Mouse (Mus musculus): Measurements from ENCODE around the gene Scin. TPM values are rescaled to one million over a fixed set of nuclear protein-coding genes. Genes with fewer than 3 reads are reported as not detected.
A peak's percentile ranks its signal among the peaks of the same experiment; 100 is the strongest.
"Not testable (repeated sequence)": the region's sequence is repeated elsewhere in the genome, so short reads cannot be mapped to it uniquely, and the experiment has no call there.

The Scin gene
- polyA plus RNA-seq (2014; fragmentation: Nextera tagmentation; extraction: Ambion mirVana): not detected in 2 replicates

GRCm38 (mm10) chr12:40133573-40134271 lies at the start of gene Scin:
Gene Scin, minus strand, starts transcription at chr12:40134228.
- 1% methylated on average over 39 of the region's 39 CpGs for WGBS
- Histone ChIP-seq H3K4me3 (ENCODE audit: low read depth, low read length) (peak within 1 kb of the TSS; percentile 33), H3K27me3 (ENCODE audit: control insufficient read depth, insufficient read depth, low read length) (peaks cover 20% of the 10 kb centered on the region), H3K9ac (replicated peaks; ENCODE audit: low read depth, low read length) (peak within 1 kb of the TSS; percentile 37; the same call in 1 of the 2 replicates), H3K9me3 (ENCODE audit: control insufficient read depth, low read length) (no peaks in the 10 kb centered on the region), H3K36me3 (ENCODE audit: control insufficient read depth, insufficient read depth, low read length) (no peaks in the 10 kb centered on the region), H3K4me2 (ENCODE audit: low read depth, low read length) (peak within 1 kb of the TSS; percentile 83), H3K27ac (ENCODE audit: low read depth, low read length) (no peak within 1 kb of the TSS), H3K4me1 (ENCODE audit: control insufficient read depth, insufficient read depth, low read length) (peaks cover 10% of the 10 kb centered on the region)
- peak; percentile 73 for ATAC-seq (ENCODE audit: low read depth)

- Histone ChIP-seq H3K27ac (ENCODE audit: low read depth, low read length) (no peak overlapping the region), H3K9ac (replicated peaks; ENCODE audit: low read depth, low read length) (no peak overlapping the region), H3K9me3 (ENCODE audit: control insufficient read depth, low read length) (no peaks in the 10 kb centered on the region; the same call in 1 of the 2 replicates), H3K36me3 (ENCODE audit: control insufficient read depth, insufficient read depth, low read length) (no peaks in the 10 kb centered on the region), H3K4me2 (ENCODE audit: low read depth, low read length) (no peak overlapping the region), H3K4me1 (ENCODE audit: control insufficient read depth, insufficient read depth, low read length) (no peaks in the 10 kb centered on the region), H3K4me3 (ENCODE audit: low read depth, low read length) (no peak overlapping the region), H3K27me3 (ENCODE audit: control insufficient read depth, insufficient read depth, low read length) (no peaks in the 10 kb centered on the region)
- 68% methylated on average over 6 of the region's 6 CpGs for WGBS
- no peak for ATAC-seq (ENCODE audit: low read depth)
Observed at GRCm38 (mm10) chr12:40177089-40177488, 43.1 kb upstream of the Scin start.

- no peak for ATAC-seq (ENCODE audit: low read depth)
- Histone ChIP-seq H3K36me3 (ENCODE audit: control insufficient read depth, insufficient read depth, low read length) (no peaks in the 10 kb centered on the region), H3K9ac (replicated peaks; ENCODE audit: low read depth, low read length) (no peak overlapping the region), H3K4me2 (ENCODE audit: low read depth, low read length) (no peak overlapping the region), H3K4me1 (ENCODE audit: control insufficient read depth, insufficient read depth, low read length) (no peaks in the 10 kb centered on the region), H3K9me3 (ENCODE audit: control insufficient read depth, low read length) (no peaks in the 10 kb centered on the region; the same call in 1 of the 2 replicates), H3K27ac (ENCODE audit: low read depth, low read length) (no peak overlapping the region), H3K27me3 (ENCODE audit: control insufficient read depth, insufficient read depth, low read length) (no peaks in the 10 kb centered on the region), H3K4me3 (ENCODE audit: low read depth, low read length) (no peak overlapping the region)
- 75% methylated on average over 2 of the region's 2 CpGs for WGBS
Observed at GRCm38 (mm10) chr12:40176158-40176557, 42.1 kb upstream of the Scin start.

GRCm38 (mm10) chr12:40175171-40175570 lies 41.1 kb upstream of the Scin start:
- H3K27ac ChIP-seq (ENCODE audit: low read depth, low read length); H3K4me1 ChIP-seq (ENCODE audit: control insufficient read depth, insufficient read depth, low read length); H3K4me3 ChIP-seq (ENCODE audit: low read depth, low read length); ATAC-seq (ENCODE audit: low read depth); H3K27me3 ChIP-seq (ENCODE audit: control insufficient read depth, insufficient read depth, low read length); H3K4me2 ChIP-seq (ENCODE audit: low read depth, low read length); H3K9ac ChIP-seq (replicated peaks; ENCODE audit: low read depth, low read length); H3K9me3 ChIP-seq (ENCODE audit: control insufficient read depth, low read length); H3K36me3 ChIP-seq (ENCODE audit: control insufficient read depth, insufficient read depth, low read length): not testable (repeated sequence)
- WGBS: 51% methylated on average over 1 of the region's 1 CpGs

- Histone ChIP-seq H3K9ac (replicated peaks; ENCODE audit: low read depth, low read length) (no peak overlapping the region), H3K4me2 (ENCODE audit: low read depth, low read length) (no peak overlapping the region), H3K27ac (ENCODE audit: low read depth, low read length) (no peak overlapping the region), H3K9me3 (ENCODE audit: control insufficient read depth, low read length) (no peaks in the 10 kb centered on the region), H3K36me3 (ENCODE audit: control insufficient read depth, insufficient read depth, low read length) (no peaks in the 10 kb centered on the region), H3K4me1 (ENCODE audit: control insufficient read depth, insufficient read depth, low read length) (no peaks in the 10 kb centered on the region), H3K27me3 (ENCODE audit: control insufficient read depth, insufficient read depth, low read length) (no peaks in the 10 kb centered on the region), H3K4me3 (ENCODE audit: low read depth, low read length) (no peak overlapping the region)
- 86% methylated on average over 2 of the region's 2 CpGs for WGBS
- no peak for ATAC-seq (ENCODE audit: low read depth)
Observed at GRCm38 (mm10) chr12:40171637-40172036, 37.6 kb upstream of the Scin start.

- Histone ChIP-seq H3K4me2 (ENCODE audit: low read depth, low read length) (no peak overlapping the region), H3K9me3 (ENCODE audit: control insufficient read depth, low read length) (no peaks in the 10 kb centered on the region), H3K9ac (replicated peaks; ENCODE audit: low read depth, low read length) (no peak overlapping the region), H3K4me3 (ENCODE audit: low read depth, low read length) (no peak overlapping the region), H3K27me3 (ENCODE audit: control insufficient read depth, insufficient read depth, low read length) (no peaks in the 10 kb centered on the region), H3K27ac (ENCODE audit: low read depth, low read length) (no peak overlapping the region), H3K36me3 (ENCODE audit: control insufficient read depth, insufficient read depth, low read length) (no peaks in the 10 kb centered on the region), H3K4me1 (ENCODE audit: control insufficient read depth, insufficient read depth, low read length) (no peaks in the 10 kb centered on the region)
- 92% methylated on average over 1 of the region's 1 CpGs for WGBS
- no peak for ATAC-seq (ENCODE audit: low read depth)
Observed at GRCm38 (mm10) chr12:40169675-40170074, 35.6 kb upstream of the Scin start.

- Histone ChIP-seq H3K27me3 (ENCODE audit: control insufficient read depth, insufficient read depth, low read length) (no peaks in the 10 kb centered on the region), H3K4me3 (ENCODE audit: low read depth, low read length) (no peak overlapping the region), H3K36me3 (ENCODE audit: control insufficient read depth, insufficient read depth, low read length) (no peaks in the 10 kb centered on the region), H3K9ac (replicated peaks; ENCODE audit: low read depth, low read length) (no peak overlapping the region), H3K27ac (ENCODE audit: low read depth, low read length) (no peak overlapping the region), H3K9me3 (ENCODE audit: control insufficient read depth, low read length) (no peaks in the 10 kb centered on the region), H3K4me1 (ENCODE audit: control insufficient read depth, insufficient read depth, low read length) (no peaks in the 10 kb centered on the region), H3K4me2 (ENCODE audit: low read depth, low read length) (no peak overlapping the region)
- 8% methylated on average over 2 of the region's 2 CpGs for WGBS
- peak; percentile 84 for ATAC-seq (ENCODE audit: low read depth)
Observed at GRCm38 (mm10) chr12:40164621-40165020, 30.6 kb upstream of the Scin start.

GRCm38 (mm10) chr12:40160777-40161176 lies 26.7 kb upstream of the Scin start:
- Histone ChIP-seq H3K9ac (replicated peaks; ENCODE audit: low read depth, low read length) (no peak overlapping the region), H3K27ac (ENCODE audit: low read depth, low read length) (no peak overlapping the region), H3K4me1 (ENCODE audit: control insufficient read depth, insufficient read depth, low read length) (no peaks in the 10 kb centered on the region), H3K36me3 (ENCODE audit: control insufficient read depth, insufficient read depth, low read length) (no peaks in the 10 kb centered on the region), H3K27me3 (ENCODE audit: control insufficient read depth, insufficient read depth, low read length) (no peaks in the 10 kb centered on the region), H3K4me2 (ENCODE audit: low read depth, low read length) (no peak overlapping the region), H3K4me3 (ENCODE audit: low read depth, low read length) (no peak overlapping the region), H3K9me3 (ENCODE audit: control insufficient read depth, low read length) (no peaks in the 10 kb centered on the region)
- no peak for ATAC-seq (ENCODE audit: low read depth)
- 86% methylated on average over 2 of the region's 2 CpGs for WGBS

GRCm38 (mm10) chr12:40154188-40154587 lies 20.2 kb upstream of the Scin start:
- H3K36me3 ChIP-seq (ENCODE audit: control insufficient read depth, insufficient read depth, low read length): no peaks in the 10 kb centered on the region
- no peak for ATAC-seq (ENCODE audit: low read depth)

More at GRCm38 (mm10) chr12:40154188-40154587, 20.2 kb upstream of the Scin start:
- no peak overlapping the region for H3K4me3 ChIP-seq (ENCODE audit: low read depth, low read length)
- WGBS: 89% methylated on average over 6 of the region's 6 CpGs
- no peak overlapping the region for H3K4me2 ChIP-seq (ENCODE audit: low read depth, low read length)
- H3K9me3 ChIP-seq (ENCODE audit: control insufficient read depth, low read length): no peaks in the 10 kb centered on the region
- H3K27ac ChIP-seq (ENCODE audit: low read depth, low read length): no peak overlapping the region
- no peaks in the 10 kb centered on the region for H3K4me1 ChIP-seq (ENCODE audit: control insufficient read depth, insufficient read depth, low read length)
- no peaks in the 10 kb centered on the region for H3K27me3 ChIP-seq (ENCODE audit: control insufficient read depth, insufficient read depth, low read length)
- no peak overlapping the region for H3K9ac ChIP-seq (replicated peaks; ENCODE audit: low read depth, low read length)
